ENCODE assay signal across 18 mouse cellular contexts in the genomic region with DNA sequence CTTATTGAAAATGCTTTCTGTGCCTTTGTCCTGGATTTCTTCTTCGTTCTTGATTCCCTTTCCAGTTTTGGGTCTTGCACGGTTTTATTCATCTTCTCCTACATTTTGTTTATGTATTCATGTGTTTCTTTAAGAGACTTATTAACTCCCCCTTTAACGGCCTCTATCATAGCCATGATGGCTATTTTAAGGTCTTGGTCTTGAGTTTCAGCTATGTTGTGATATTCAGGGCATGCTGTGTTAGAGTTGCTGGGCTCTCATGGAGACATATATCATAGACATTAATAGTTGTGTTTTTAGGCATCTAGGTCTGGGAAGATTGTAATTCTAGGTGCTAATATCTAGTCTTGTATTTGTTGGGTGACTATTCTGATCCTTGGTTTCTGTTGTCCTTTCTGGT. TPM values are rescaled to one million over a fixed set of nuclear protein-coding genes. Genes with fewer than 3 reads are reported as not detected.
DNase-seq lines count a peak whose midpoint lies in the region; ATAC-seq lines count a peak whose summit lies in the region.
"Had no signal": no experiment of that assay in that cellular context is flagged by ENCODE, and none has a peak within 500 bp of the region (broad histone marks: within the 10 kb centered on the region; RNA-seq: fewer than 3 reads in every experiment).

No protein-coding gene starts in this region.

- peak overlapping the region; percentile 64; the same call in 1 of the 2 replicates for H3K27ac ChIP-seq in heart, embryonic 10.5 days
- peak overlapping the region; percentile 73 for H3K27ac ChIP-seq in heart, embryonic 15.5 days
- no peak overlapping the region for H3K27ac ChIP-seq in heart, embryonic 11.5 days (ENCODE audit: low read depth, low read length)
- 0 out of 2 replicates have a peak overlapping the region, but pooled peaks have one; percentile 61 for H3K27ac ChIP-seq in liver, embryonic 15.5 days (replicated peaks)
- H3K27ac ChIP-seq in liver, embryonic 11.5 days (ENCODE audit: low read depth, low read length), result no peak overlapping the region
- H3K27ac ChIP-seq: embryonic facial prominence, embryonic 10.5 days; forebrain, embryonic 13.5 days; hindbrain, embryonic 15.5 days had no signal

- H3K27me3 ChIP-seq in heart, embryonic 10.5 days (ENCODE audit: insufficient read depth, poor library complexity, severe bottlenecking), result no peaks in the 10 kb centered on the region
- no peaks in the 10 kb centered on the region for H3K27me3 ChIP-seq in heart, embryonic 15.5 days
- no peaks in the 10 kb centered on the region for H3K27me3 ChIP-seq in heart, embryonic 11.5 days (ENCODE audit: control insufficient read depth, insufficient read depth, low read length)
- no peaks in the 10 kb centered on the region for H3K27me3 ChIP-seq in liver, embryonic 15.5 days
- H3K27me3 ChIP-seq in liver, embryonic 11.5 days (replicated peaks; ENCODE audit: control insufficient read depth, insufficient read depth, low read length), result no peaks in the 10 kb centered on the region
- H3K27me3 ChIP-seq: forebrain, embryonic 13.5 days; hindbrain, embryonic 15.5 days; Patski had no signal

- no peak overlapping the region for H3K9ac ChIP-seq in heart, embryonic 15.5 days
- H3K9ac ChIP-seq in heart, embryonic 11.5 days (ENCODE audit: low read depth, low read length), result no peak overlapping the region
- no peak overlapping the region for H3K9ac ChIP-seq in liver, embryonic 15.5 days
- H3K9ac ChIP-seq in liver, embryonic 11.5 days (ENCODE audit: low read depth, low read length), result no peak overlapping the region
- H3K9ac ChIP-seq: forebrain, embryonic 13.5 days; forebrain, postnatal 0 days; hindbrain, embryonic 15.5 days had no signal

- peak overlapping the region; percentile 24; the same call in 1 of the 2 replicates for H3K4me2 ChIP-seq in heart, embryonic 15.5 days
- H3K4me2 ChIP-seq in heart, embryonic 11.5 days, result no peak overlapping the region
- no peak overlapping the region for H3K4me2 ChIP-seq in liver, embryonic 15.5 days
- no peak overlapping the region for H3K4me2 ChIP-seq in liver, embryonic 11.5 days
- H3K4me2 ChIP-seq: forebrain, embryonic 13.5 days; hindbrain, embryonic 15.5 days had no signal

- 76% methylated on average over 3 of the region's 3 CpGs for WGBS in heart, embryonic 10.5 days
- WGBS in heart, embryonic 15.5 days, result 70% methylated on average over 3 of the region's 3 CpGs
- 59% methylated on average over 3 of the region's 3 CpGs for WGBS in heart, embryonic 11.5 days (ENCODE audit: insufficient replicate concordance)
- 79% methylated on average over 3 of the region's 3 CpGs for WGBS in liver, embryonic 15.5 days (ENCODE audit: insufficient replicate concordance)
- WGBS in liver, embryonic 11.5 days, result 73% methylated on average over 3 of the region's 3 CpGs

- ATAC-seq in heart, embryonic 15.5 days (replicated peaks; ENCODE audit: insufficient number of reproducible peaks, insufficient read depth, low FRiP score, low read depth), result no peak
- no peak for ATAC-seq in heart, embryonic 11.5 days (replicated peaks; ENCODE audit: insufficient number of reproducible peaks, low FRiP score, low TSS enrichment)
- ATAC-seq in liver, embryonic 15.5 days (ENCODE audit: insufficient read depth), result no peak
- ATAC-seq in liver, embryonic 11.5 days (replicated peaks; ENCODE audit: low FRiP score), result no peak
- ATAC-seq: activated CD4-positive, CD25-positive, alpha-beta regulatory T cell, adult 4 months; forebrain, embryonic 13.5 days; forebrain, postnatal 0 days; intestine, embryonic 16.5 days; Patski had no signal

- no peak overlapping the region for H3K4me3 ChIP-seq in heart, embryonic 10.5 days
- H3K4me3 ChIP-seq in heart, embryonic 15.5 days, result no peak overlapping the region
- no peak overlapping the region for H3K4me3 ChIP-seq in heart, embryonic 11.5 days (ENCODE audit: low read depth, low read length)
- H3K4me3 ChIP-seq in liver, embryonic 15.5 days (replicated peaks), result no peak overlapping the region
- no peak overlapping the region for H3K4me3 ChIP-seq in liver, embryonic 11.5 days (ENCODE audit: low read depth, low read length)
- H3K4me3 ChIP-seq: embryonic facial prominence, embryonic 10.5 days; forebrain, embryonic 13.5 days; hindbrain, embryonic 15.5 days had no signal

- H3K36me3 ChIP-seq in heart, embryonic 10.5 days, result no peaks in the 10 kb centered on the region
- H3K36me3 ChIP-seq in heart, embryonic 15.5 days, result no peaks in the 10 kb centered on the region
- H3K36me3 ChIP-seq in heart, embryonic 11.5 days (ENCODE audit: control insufficient read depth, insufficient read depth, low read length), result no peaks in the 10 kb centered on the region
- no peaks in the 10 kb centered on the region for H3K36me3 ChIP-seq in liver, embryonic 15.5 days (replicated peaks)
- H3K36me3 ChIP-seq in liver, embryonic 11.5 days (ENCODE audit: control insufficient read depth, insufficient read depth, low read length), result no peaks in the 10 kb centered on the region
- H3K36me3 ChIP-seq: embryonic facial prominence, embryonic 10.5 days; hindbrain, embryonic 15.5 days had no signal

- H3K4me1 ChIP-seq in heart, embryonic 10.5 days, result peaks cover 14% of the 10 kb centered on the region
- H3K4me1 ChIP-seq in heart, embryonic 15.5 days (replicated peaks), result peaks cover 17% of the 10 kb centered on the region
- peaks cover 3% of the 10 kb centered on the region; the same call in 1 of the 2 replicates for H3K4me1 ChIP-seq in heart, embryonic 11.5 days (ENCODE audit: control insufficient read depth, insufficient read depth, low read length)
- H3K4me1 ChIP-seq in liver, embryonic 15.5 days (replicated peaks), result peaks cover 66% of the 10 kb centered on the region
- peaks cover 14% of the 10 kb centered on the region for H3K4me1 ChIP-seq in liver, embryonic 11.5 days (replicated peaks; ENCODE audit: control insufficient read depth, insufficient read depth, low read length)
- H3K4me1 ChIP-seq: hindbrain, embryonic 15.5 days had no signal

- DNase-seq in heart, embryonic 10.5 days (ENCODE audit: low spot score), result no peak
- DNase-seq in heart, adult 9 months (ENCODE audit: low spot score in 2 of 2), result no peak
- no peak for DNase-seq in liver, embryonic 11.5 days (ENCODE audit: low spot score)
- DNase-seq: adrenal gland, adult 2 months; adrenal gland, postnatal 25 days; cerebellum, postnatal 10 days; forebrain, postnatal 0 days; gastrocnemius, postnatal 36 days; kidney, adult 2 months had no signal

- H3K9me3 ChIP-seq in heart, embryonic 10.5 days, result no peaks in the 10 kb centered on the region
- no peaks in the 10 kb centered on the region for H3K9me3 ChIP-seq in heart, embryonic 15.5 days (replicated peaks)
- H3K9me3 ChIP-seq in heart, embryonic 11.5 days (replicated peaks; ENCODE audit: control insufficient read depth, low read length), result 0 out of 2 replicates have a peak, but pooled peaks cover 3% of the 10 kb centered on the region
- peaks cover 6% of the 10 kb centered on the region; the same call in 1 of the 2 replicates for H3K9me3 ChIP-seq in liver, embryonic 15.5 days (replicated peaks)
- H3K9me3 ChIP-seq in liver, embryonic 11.5 days (ENCODE audit: control insufficient read depth, low read length), result no peaks in the 10 kb centered on the region
- H3K9me3 ChIP-seq: forebrain, embryonic 13.5 days; hindbrain, embryonic 15.5 days had no signal

RNA-seq across cellular contexts. Expression of gene Gmpr, which starts 8.6 kb away (rescaled TPM):
- 133 and 207 TPM in 2 replicates for polyA plus RNA-seq in heart, embryonic 10.5 days (2016; fragmentation: Nextera tagmentation; extraction: Ambion mirVana)
- polyA plus RNA-seq in heart, embryonic 15.5 days (2015; fragmentation: Nextera tagmentation; extraction: Ambion mirVana), result 180 and 185 TPM in 2 replicates
- 176 and 191 TPM in 2 replicates for polyA plus RNA-seq in heart, embryonic 11.5 days (2014; fragmentation: Nextera tagmentation; extraction: Ambion mirVana)
- polyA plus RNA-seq in liver, embryonic 15.5 days (2015; fragmentation: Nextera tagmentation; extraction: Ambion mirVana), result 265 and 273 TPM in 2 replicates
- 200 and 221 TPM in 2 replicates for polyA plus RNA-seq in liver, embryonic 11.5 days (2014; fragmentation: Nextera tagmentation; extraction: Ambion mirVana)
- polyA plus RNA-seq: activated CD4-positive, CD25-positive, alpha-beta regulatory T cell, adult 4 months had no signal

Comparison
In these comparisons a context has a peak if more than half of its experiments do, and no peak if none do; other contexts are left out.
1. H3K27ac ChIP-seq: peak in heart, embryonic 10.5 days (single experiment), heart, embryonic 15.5 days (single experiment) and liver, embryonic 15.5 days (single experiment); none in heart, embryonic 11.5 days (single experiment) and liver, embryonic 11.5 days (single experiment).